Mouse (Mus musculus) kidney, embryonic 16.5 days (tissue): ENCODE results near the gene Lrrc71. TPM values are rescaled to one million over a fixed set of nuclear protein-coding genes. Genes with fewer than 3 reads are reported as not detected.

Experiments used
- ATAC-seq: fragments of 200-750 bp; cut with Nextera tagmentation; 2 replicates; pipeline ENCODE4 v1.8.0; 2017; ENCODE audit warnings: moderate TSS enrichment; ENCODE audit not compliant: low FRiP score, low TSS enrichment
- H3K27ac ChIP-seq: fragments of 300-500 bp; sonication (generic); 2 replicates; pipeline ENCODE4 v1.5.1; 2014; ENCODE audit warnings: low read length
- H3K27me3 ChIP-seq: fragments of 300-500 bp; sonication (generic); 2 replicates; pipeline ENCODE4 v1.6.1; 2014; ENCODE audit warnings: low read length, control low read depth, mixed read lengths; ENCODE audit not compliant: insufficient read depth
- H3K36me3 ChIP-seq: fragments of 300-500 bp; sonication (generic); 2 replicates; pipeline ENCODE4 v1.6.1; 2014; ENCODE audit warnings: low read length, control low read depth, mixed read lengths; ENCODE audit not compliant: insufficient read depth
- H3K4me1 ChIP-seq: fragments of 300-500 bp; sonication (generic); 2 replicates; pipeline ENCODE4 v1.6.1; 2014; ENCODE audit warnings: low read length, control low read depth, mixed read lengths; ENCODE audit not compliant: insufficient read depth
- H3K4me2 ChIP-seq: fragments of 300-500 bp; sonication (generic); replicated peaks from 2 replicates; pipeline ENCODE4 v1.6.1; 2014; ENCODE audit warnings: low read depth, low read length
- H3K4me3 ChIP-seq: fragments of 300-500 bp; sonication (generic); 2 replicates; pipeline ENCODE4 v1.5.1; 2014; ENCODE audit warnings: mild to moderate bottlenecking, low read length
- H3K9ac ChIP-seq: fragments of 300-500 bp; sonication (generic); replicated peaks from 2 replicates; pipeline ENCODE4 v1.6.1; 2014; ENCODE audit warnings: low read length
- H3K9me3 ChIP-seq: fragments of 300-500 bp; sonication (generic); 2 replicates; pipeline ENCODE4 v1.6.1; 2016; ENCODE audit warnings: low read length, control low read depth
- WGBS: fragments of 180-500 bp; shearing (Covaris S2); extraction: QIAGEN DNeasy Blood & Tissue Kit; methylation state at CpG from one replicate; pipeline ENCODE4 v1.1.7; 2014; 5-methylcytosine and 5-hydroxymethylcytosine counted together
- polyA plus RNA-seq: library from polyadenylated mRNA; unstranded; fragments of >200 nt; fragmentation: Nextera tagmentation; extraction: Ambion mirVana; gene quantifications from 2 replicates; pipeline ENCODE4 v1.2.1, GENCODE M21; 2015

Lrrc71 gene
- polyA plus RNA-seq, 1 experiment from 2014 or later = 0.89 TPM

GRCm38 (mm10) chr3:87765091-87765490, 16.7 kb upstream of the Lrrc71 start:
- 17% methylated on average over 10 of the region's 10 CpGs for WGBS
- peak overlapping the region; percentile 23 for H3K4me3 ChIP-seq
- H3K4me1 ChIP-seq = peaks cover 75% of the 10 kb centered on the region
- H3K27ac ChIP-seq = peak overlapping the region; percentile 97
- peak overlapping the region; percentile 72 for H3K4me2 ChIP-seq
- peak overlapping the region; percentile 64 for H3K9ac ChIP-seq
- H3K27me3 ChIP-seq = no peaks in the 10 kb centered on the region
- no peaks in the 10 kb centered on the region for H3K9me3 ChIP-seq
- H3K36me3 ChIP-seq = no peaks in the 10 kb centered on the region
- ATAC-seq = peak; percentile 9; the same call in 1 of the 2 replicates

- no peak for ATAC-seq
- Histone ChIP-seq H3K4me1 (peaks cover 78% of the 10 kb centered on the region), H3K9me3 (no peaks in the 10 kb centered on the region), H3K27me3 (no peaks in the 10 kb centered on the region), H3K27ac (peak overlapping the region; percentile 97), H3K9ac (peak overlapping the region; percentile 64), H3K36me3 (peaks cover 3% of the 10 kb centered on the region; the same call in 1 of the 2 replicates), H3K4me3 (peak overlapping the region; percentile 23), H3K4me2 (peak overlapping the region; percentile 72)
- WGBS = 16% methylated on average over 10 of the region's 10 CpGs
Measured at GRCm38 (mm10) chr3:87764506-87764905, 16.1 kb upstream of the Lrrc71 start.

DNA sequence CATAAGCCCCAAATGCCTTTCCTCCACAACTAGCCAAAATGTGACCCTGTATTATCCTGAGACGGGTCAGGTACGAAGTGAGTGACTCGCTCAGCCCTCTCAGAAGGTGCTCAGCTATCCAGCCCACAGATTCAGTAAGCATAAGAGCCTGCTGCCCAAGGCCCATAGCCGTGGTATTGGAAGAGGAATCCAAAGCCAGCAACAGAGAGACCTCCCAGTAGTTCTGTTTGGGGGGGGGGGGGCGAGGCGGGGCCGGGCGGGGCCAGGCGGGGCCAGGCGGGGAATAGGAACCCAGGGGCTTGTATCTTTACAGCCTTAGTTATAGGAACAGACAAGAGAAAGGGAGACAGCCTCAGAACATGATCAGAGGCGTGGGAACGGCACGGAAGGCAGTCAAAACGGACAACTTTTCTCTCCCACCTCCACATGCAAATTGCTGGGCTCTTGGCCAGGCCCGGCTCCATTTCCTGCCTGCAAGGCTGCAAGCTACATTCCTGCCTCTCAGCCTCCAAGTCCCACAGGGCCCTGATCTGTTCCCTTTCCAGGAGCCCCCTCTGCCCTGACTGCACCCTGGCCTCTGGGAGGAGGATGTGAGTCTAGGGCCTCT, 15.4 kb upstream of the Lrrc71 start:
- Histone ChIP-seq H3K9me3 (no peaks in the 10 kb centered on the region), H3K4me1 (peaks cover 85% of the 10 kb centered on the region), H3K4me2 (peak overlapping the region; percentile 72), H3K27ac (peak overlapping the region; percentile 97), H3K27me3 (no peaks in the 10 kb centered on the region), H3K4me3 (peak overlapping the region; percentile 23), H3K9ac (peak overlapping the region; percentile 64), H3K36me3 (peaks cover 10% of the 10 kb centered on the region; the same call in 1 of the 2 replicates)
- 9% methylated on average over 15 of the region's 15 CpGs for WGBS
- ATAC-seq = peak; percentile 55

DNA sequence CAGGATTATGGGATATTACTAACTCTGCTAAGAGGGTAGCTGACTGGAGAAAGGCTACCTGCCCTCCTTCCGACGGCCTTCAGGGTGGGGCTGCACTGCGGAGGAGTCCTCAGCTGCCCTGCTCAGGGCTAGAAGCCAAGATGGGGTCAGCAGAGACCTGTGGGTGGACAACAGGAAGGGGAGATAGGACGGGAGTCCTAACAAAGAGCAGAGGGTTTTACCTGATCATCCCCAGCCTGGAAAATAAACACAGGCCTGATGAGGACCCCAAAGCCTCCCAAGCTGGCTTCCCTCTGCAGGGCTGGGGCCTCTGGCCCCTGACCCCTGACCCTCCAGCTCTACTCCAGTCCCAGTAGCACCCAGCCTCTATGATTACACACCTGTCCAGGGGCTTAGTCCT, 14.8 kb upstream of the Lrrc71 start:
- no peak for ATAC-seq
- Histone ChIP-seq H3K4me2 (peak overlapping the region; percentile 72), H3K36me3 (peaks cover 12% of the 10 kb centered on the region), H3K27me3 (no peaks in the 10 kb centered on the region), H3K9ac (peak overlapping the region; percentile 64), H3K9me3 (no peaks in the 10 kb centered on the region), H3K27ac (peak overlapping the region; percentile 97), H3K4me3 (peak overlapping the region; percentile 23; the same call in 1 of the 2 replicates), H3K4me1 (peaks cover 85% of the 10 kb centered on the region)
- WGBS = 32% methylated on average over 4 of the region's 4 CpGs

- peaks cover 17% of the 10 kb centered on the region for H3K36me3 ChIP-seq
- H3K4me3 ChIP-seq = no peak overlapping the region
- no peaks in the 10 kb centered on the region for H3K27me3 ChIP-seq
- peaks cover 70% of the 10 kb centered on the region for H3K4me1 ChIP-seq
- ATAC-seq = peak; percentile 12; the same call in 1 of the 2 replicates
- 65% methylated on average over 20 of the region's 20 CpGs for WGBS
- no peak overlapping the region for H3K4me2 ChIP-seq
- 0 out of 2 replicates have a peak overlapping the region, but pooled peaks have one; percentile 31 for H3K9ac ChIP-seq
- no peaks in the 10 kb centered on the region for H3K9me3 ChIP-seq
- H3K27ac ChIP-seq = peak overlapping the region; percentile 43; the same call in 1 of the 2 replicates
Measured at GRCm38 (mm10) chr3:87761408-87762375, 13.3 kb upstream of the Lrrc71 start.

DNA sequence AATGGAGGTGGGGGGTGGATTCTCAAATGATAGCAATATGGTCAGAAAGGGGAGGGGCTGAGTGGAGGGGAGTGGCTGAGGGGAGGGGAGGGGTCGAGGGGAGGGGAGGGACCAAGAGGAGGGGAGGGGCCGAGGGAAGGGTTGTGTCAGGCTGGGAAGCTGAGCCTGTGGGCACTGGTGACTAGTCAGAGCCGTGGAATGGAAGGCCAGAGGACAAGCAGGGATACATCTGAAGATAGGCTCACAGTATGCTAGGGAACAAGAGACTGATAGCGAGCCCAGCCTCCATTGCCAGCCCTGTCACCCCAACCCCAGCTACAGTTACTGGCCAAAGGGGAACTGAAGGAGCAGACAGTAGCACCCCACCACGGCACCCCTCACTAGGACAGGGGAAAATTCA, 10.2 kb upstream of the Lrrc71 start:
- WGBS = 51% methylated on average over 5 of the region's 5 CpGs
- H3K36me3 ChIP-seq = peaks cover 34% of the 10 kb centered on the region
- H3K27me3 ChIP-seq = no peaks in the 10 kb centered on the region
- no peak overlapping the region for H3K4me2 ChIP-seq
- no peak overlapping the region for H3K4me3 ChIP-seq
- H3K9ac ChIP-seq = no peak overlapping the region
- H3K9me3 ChIP-seq = no peaks in the 10 kb centered on the region
- no peak for ATAC-seq
- no peak overlapping the region for H3K27ac ChIP-seq
- peaks cover 44% of the 10 kb centered on the region for H3K4me1 ChIP-seq

GRCm38 (mm10) chr3:87756488-87756887, 8.1 kb upstream of the Lrrc71 start:
- WGBS = 48% methylated on average over 20 of the region's 20 CpGs
- Histone ChIP-seq H3K27me3 (no peaks in the 10 kb centered on the region), H3K9me3 (no peaks in the 10 kb centered on the region), H3K4me2 (peak overlapping the region; percentile 47), H3K9ac (no peak overlapping the region; the same call in 1 of the 2 replicates), H3K4me3 (peak overlapping the region; percentile 23; the same call in 1 of the 2 replicates), H3K36me3 (peaks cover 52% of the 10 kb centered on the region), H3K27ac (no peak overlapping the region), H3K4me1 (peaks cover 23% of the 10 kb centered on the region)
- 0 out of 2 replicates have a peak, but pooled peaks have one; percentile 8 for ATAC-seq

DNA sequence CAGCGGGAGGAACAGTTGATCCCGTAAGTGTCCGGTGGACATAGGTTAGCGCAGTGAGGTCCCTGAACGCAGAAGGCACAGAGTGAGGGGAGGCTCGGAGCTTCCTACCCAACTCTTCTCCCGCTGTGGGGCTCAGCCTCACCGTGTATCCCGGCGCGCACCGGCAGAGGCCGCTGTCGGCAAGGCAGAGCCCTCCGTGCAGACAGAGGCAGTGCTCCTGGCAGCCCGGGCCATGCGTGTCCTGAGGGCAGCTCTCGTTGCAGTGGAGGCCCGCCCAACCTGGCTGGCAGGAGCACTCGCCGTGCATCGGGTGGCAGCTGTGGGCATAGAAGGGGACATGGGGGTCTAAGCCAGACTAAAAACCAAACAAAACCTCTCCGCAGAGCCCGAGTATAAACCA, 7.5 kb upstream of the Lrrc71 start:
- Histone ChIP-seq H3K9ac (peak overlapping the region; percentile 26; the same call in 1 of the 2 replicates), H3K27me3 (no peaks in the 10 kb centered on the region), H3K4me3 (peak overlapping the region; percentile 23; the same call in 1 of the 2 replicates), H3K9me3 (no peaks in the 10 kb centered on the region), H3K4me2 (peak overlapping the region; percentile 47), H3K36me3 (peaks cover 57% of the 10 kb centered on the region), H3K4me1 (peaks cover 18% of the 10 kb centered on the region; the same call in 1 of the 2 replicates), H3K27ac (no peak overlapping the region)
- peak; percentile 87 for ATAC-seq
- WGBS = 6% methylated on average over 24 of the region's 24 CpGs

DNA sequence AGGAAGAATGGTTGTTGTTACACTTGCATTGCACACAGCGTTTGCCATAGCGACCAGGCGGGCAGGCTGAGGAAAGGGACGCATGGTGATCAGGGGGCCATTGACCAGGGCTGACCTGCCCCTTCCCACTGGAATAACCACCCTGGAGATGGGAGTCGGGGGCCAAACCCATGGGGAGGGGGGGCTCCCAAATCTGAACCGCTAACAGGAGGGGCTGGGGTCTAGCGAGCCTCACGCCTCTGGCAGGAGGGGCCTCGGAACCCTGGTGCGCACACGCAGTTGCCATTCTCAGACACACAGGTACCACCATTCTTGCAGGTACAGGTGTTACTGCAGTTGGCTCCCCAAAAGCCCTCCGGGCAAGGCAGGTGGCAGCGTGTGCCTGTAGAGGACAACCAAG, 5.4 kb upstream of the Lrrc71 start:
- Histone ChIP-seq H3K4me3 (no peak overlapping the region), H3K27ac (no peak overlapping the region), H3K36me3 (peaks cover 61% of the 10 kb centered on the region), H3K4me1 (peaks cover 6% of the 10 kb centered on the region; the same call in 1 of the 2 replicates), H3K9me3 (no peaks in the 10 kb centered on the region), H3K27me3 (no peaks in the 10 kb centered on the region), H3K4me2 (no peak overlapping the region), H3K9ac (no peak overlapping the region)
- ATAC-seq = no peak
- 86% methylated on average over 13 of the region's 13 CpGs for WGBS
